Mouse (Mus musculus) stomach, postnatal 0 days (tissue): ENCODE results near the gene Frmd6.

Experiments used
- CTCF ChIP-seq: IDR thresholded peaks from 2 replicates; pipeline ENCODE4 v1.5.1; 2016; ENCODE audit warnings: antibody characterized with exemption, low read depth, mild to moderate bottlenecking, moderate library complexity
- EP300 ChIP-seq: optimal IDR thresholded peaks from 2 replicates; pipeline ENCODE3; 2016; ENCODE audit warnings: antibody characterized with exemption

- no peak for TF ChIP-seq CTCF
- TF ChIP-seq EP300, result no peak
These were observed 17.3 kb upstream of the Frmd6 start for GRCm38 (mm10) chr12:70807975-70808374.
